Mouse (Mus musculus) brown adipose tissue, adult 24 weeks (tissue): ENCODE measurements around the gene Eno2. TPM values are rescaled to one million over a fixed set of nuclear protein-coding genes. Genes with fewer than 3 reads are reported as not detected.

ENCODE experiments used
- H3K27ac ChIP-seq: fragments of 200-500 bp; replicated peaks from 2 replicates; pipeline ENCODE4 v1.5.1; 2012; ENCODE audit warnings: low read depth, mild to moderate bottlenecking, low read length
- H3K4me1 ChIP-seq: fragments of 200-500 bp; 2 replicates; pipeline ENCODE4 v1.6.1; 2012; ENCODE audit warnings: low read length, mixed read lengths; ENCODE audit not compliant: control insufficient read depth, insufficient read depth, insufficient read length
- H3K4me3 ChIP-seq: fragments of 200-500 bp; 2 replicates; pipeline ENCODE4 v1.5.1; 2012; ENCODE audit warnings: low read depth, mild to moderate bottlenecking, low read length, moderate library complexity; ENCODE audit not compliant: insufficient read depth
- polyA plus RNA-seq: library from polyadenylated mRNA; stranded (reverse); fragments of >200 nt; gene quantifications from 2 replicates; pipeline ENCODE4 v1.2.4, GENCODE M21; 2012; ENCODE audit not compliant: missing spikeins, insufficient read depth, insufficient read length

The Eno2 gene
- polyA plus RNA-seq, 1 experiment, result not detected

DNA sequence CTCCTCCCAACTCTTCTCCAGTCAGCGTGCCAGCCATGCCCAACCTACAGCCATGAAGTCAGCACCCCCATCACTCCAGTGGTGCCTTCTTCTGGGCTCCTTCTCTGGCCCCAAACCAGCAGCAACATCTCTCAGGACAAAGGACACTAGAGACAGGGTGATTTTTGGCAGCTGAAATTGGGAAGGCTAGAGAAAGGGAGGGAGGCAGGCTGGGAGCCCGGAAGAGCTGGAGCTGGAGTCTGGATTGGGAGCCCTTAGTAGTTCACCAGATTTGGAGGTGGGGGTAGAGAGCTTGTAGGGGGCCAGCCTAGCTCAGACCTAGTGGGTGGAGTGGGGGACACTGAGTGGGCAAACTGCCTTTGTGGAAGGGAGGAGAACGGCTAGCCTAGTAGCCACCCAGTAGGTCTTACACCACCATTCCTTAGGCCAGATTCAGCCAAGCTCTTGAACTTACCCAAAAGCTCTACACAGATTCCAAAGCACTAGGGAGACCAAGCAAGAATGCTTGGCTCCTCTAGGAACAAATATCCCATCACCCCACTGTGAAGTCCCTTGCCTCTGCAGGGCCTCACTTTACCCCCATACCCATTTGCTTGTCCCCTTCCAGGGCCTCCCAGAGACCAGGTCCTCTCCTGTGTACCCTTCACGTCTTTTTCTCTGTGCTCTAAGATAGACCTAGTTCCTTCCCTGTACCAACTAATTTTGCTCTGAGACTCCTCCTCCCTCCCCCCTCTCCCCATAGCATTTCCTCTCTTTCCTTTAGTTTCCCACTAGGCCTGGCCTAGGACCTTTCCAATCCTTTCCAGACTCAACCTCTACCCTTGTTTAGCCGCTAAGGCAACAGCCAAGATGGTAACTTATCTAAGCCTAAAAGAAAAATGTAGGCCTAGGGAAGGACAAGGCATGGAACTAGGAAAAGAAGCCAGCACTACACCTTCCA lies 11.3 kb downstream of the Eno2 start:
- H3K27ac ChIP-seq, result peak overlapping the region; percentile 86
- H3K4me1 ChIP-seq, result peaks cover 13% of the 10 kb centered on the region
- H3K4me3 ChIP-seq, result peak overlapping the region; percentile 72

DNA sequence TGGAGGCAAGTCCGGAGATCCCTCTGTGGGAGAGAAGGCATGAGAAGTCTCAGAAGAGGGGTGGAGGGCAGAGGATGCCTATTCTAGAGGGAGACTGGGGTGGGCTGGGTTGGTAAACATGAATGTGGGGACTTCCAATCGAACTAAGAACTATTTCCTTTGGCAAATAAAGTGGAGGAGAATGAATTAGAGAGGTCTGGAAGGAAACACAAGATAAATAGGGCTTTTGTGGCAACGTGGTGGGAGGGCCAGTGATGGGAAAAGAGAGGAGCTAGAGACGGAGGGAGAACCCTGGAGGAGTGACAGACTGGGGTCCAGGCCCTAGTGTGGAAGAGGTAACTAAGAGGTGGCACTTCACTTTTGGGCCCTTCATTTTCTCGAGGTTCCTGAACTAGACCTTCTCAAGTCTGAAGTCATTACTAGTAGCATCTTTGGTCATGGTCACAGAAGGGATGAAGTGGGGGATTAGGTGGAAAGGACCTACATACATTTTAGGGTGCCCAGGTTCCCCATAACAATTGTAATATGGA lies 12.1 kb downstream of the Eno2 start:
- Histone ChIP-seq H3K4me1 (peaks cover 13% of the 10 kb centered on the region), H3K4me3 (peak overlapping the region; percentile 72), H3K27ac (peak overlapping the region; percentile 39)

DNA sequence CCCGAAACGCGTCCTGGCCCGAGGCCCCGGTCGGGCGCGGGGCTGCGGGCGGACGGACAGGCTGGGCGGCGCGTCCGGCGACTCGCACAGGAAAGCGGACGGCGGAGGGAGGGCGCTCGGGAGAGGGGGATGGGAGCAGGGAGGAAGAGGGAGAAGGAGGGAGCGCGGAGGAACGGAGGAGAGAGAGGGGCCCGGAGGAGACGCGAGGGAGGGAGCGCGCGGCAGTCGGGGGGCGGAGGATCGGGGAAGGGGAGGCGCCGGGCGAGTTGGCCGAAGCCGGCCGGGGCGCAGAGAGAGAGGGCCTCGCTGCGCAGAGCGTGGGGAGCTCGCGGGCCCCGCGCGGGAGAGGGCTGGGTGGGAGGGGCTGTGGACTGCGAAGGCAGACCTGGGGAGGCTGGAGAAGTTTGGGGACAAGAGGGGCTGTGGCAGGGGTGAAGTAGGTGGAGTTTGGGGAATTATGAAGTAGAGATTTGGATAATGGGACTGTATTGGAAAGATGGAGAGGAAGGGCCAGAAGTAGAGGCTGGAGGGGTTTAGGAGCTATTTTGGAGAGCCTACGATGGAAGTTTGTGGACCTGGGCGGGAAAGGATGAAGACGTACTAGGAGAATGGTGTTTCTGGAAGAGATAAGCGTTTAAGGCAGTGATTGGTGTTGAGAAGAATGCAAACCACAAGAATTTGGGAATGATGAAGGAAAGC lies 12.7 kb downstream of the Eno2 start:
- Histone ChIP-seq H3K4me3 (peak overlapping the region; percentile 72), H3K4me1 (peaks cover 13% of the 10 kb centered on the region), H3K27ac (peak overlapping the region; percentile 55)

DNA sequence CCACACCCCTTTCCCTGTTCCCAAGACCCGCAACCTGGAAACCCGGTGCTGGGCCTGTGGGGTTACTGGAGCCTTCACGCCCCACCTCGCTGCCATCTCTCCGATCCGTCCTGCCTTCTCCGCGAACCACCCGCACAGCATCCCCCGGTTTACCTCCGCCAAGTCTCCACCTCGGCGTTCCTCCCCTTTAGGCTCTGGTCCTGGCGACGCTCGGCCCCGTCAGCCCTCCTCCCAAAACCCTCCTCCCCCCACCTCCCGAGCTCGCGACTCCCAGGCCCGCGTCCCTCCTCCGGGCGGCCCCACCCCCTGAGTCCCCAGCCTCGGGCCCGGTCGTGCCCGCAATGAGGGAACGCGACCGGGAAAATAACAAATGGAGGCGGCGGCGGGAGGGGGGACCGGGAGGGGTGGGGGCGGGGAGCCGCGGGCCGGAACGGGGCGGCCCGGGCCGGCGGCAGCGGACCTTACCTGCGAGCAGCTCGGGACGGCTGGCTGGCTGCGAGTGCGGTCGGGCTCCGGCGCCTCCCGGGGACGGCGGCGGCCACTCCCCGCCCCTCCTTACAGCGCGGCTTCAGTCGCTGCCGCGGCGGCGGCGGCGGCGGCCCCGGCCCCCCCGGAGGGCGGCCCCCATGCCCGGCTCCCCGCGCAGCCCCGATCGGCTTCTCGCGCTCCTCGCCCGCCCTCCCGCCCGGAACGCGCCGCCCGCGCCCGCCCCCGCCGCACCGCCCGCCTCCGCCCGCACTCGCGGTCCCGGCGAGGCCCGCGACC lies 13.5 kb downstream of the Eno2 start, which contains the start of the genes Gm45234 and Atn1:
Gene Gm45234 (minus strand): TSS at position 191 of the 765 bp plus-strand sequence.
Gene Atn1 (minus strand): TSS at position 694 of the 765 bp plus-strand sequence.
- peaks cover 13% of the 10 kb centered on the region for H3K4me1 ChIP-seq
- H3K4me3 ChIP-seq, result peak within 1 kb of the TSS; percentile 85
- peak within 1 kb of the TSS; percentile 77 for H3K27ac ChIP-seq

DNA sequence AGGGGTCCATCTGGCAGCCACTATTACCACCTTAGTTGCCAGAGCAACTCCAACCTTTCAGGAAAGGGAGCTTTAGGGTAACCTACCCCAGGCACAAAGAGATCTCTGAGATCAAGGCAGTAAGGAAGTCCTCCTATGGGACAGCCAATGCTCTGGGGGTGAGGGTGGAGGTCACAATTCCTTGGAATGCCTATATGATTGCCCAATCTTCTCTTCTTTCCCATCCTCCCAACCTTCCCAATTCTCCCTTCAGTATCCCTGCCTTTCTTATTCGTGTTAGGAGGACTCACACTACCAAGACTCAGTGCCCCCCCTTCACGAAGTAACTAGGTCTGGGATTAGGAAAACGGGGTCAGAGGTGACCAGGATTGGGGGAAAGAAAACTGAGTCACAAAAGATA lies 14.2 kb downstream of the Eno2 start:
- peak overlapping the region; percentile 77 for H3K27ac ChIP-seq
- peak overlapping the region; percentile 85 for H3K4me3 ChIP-seq
- H3K4me1 ChIP-seq, result peaks cover 13% of the 10 kb centered on the region

DNA sequence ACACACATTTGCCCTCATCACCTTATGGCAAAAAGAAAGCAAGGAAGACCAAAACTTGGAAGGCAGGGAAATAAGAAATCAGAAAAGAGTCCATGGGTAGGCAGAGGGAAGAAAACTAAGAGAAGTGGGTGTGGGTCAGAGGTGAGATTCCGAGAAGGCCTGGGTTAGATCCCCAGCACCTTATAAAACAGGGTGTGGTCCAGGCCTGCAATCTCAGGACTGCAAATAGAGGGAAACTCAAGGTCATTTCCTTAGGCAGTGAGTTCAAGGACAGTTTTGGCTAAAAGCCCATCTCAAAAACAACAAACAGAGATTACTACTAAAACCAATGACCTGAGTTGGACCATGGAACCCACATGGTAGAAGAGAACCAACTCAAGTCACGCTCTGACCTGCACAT lies 15.6 kb downstream of the Eno2 start:
- no peak overlapping the region for H3K4me3 ChIP-seq
- H3K27ac ChIP-seq, result 0 out of 2 replicates have a peak overlapping the region, but pooled peaks have one; percentile 24
- H3K4me1 ChIP-seq, result peaks cover 13% of the 10 kb centered on the region

- Histone ChIP-seq H3K27ac (no peak overlapping the region), H3K4me3 (no peak overlapping the region)
Observed at GRCm38 (mm10) chr6:124750405-124750804, 19.1 kb downstream of the Eno2 start.

GRCm38 (mm10) chr6:124746654-124747632 lies 22.5 kb downstream of the Eno2 start:
- no peak overlapping the region for H3K27ac ChIP-seq
- peak overlapping the region; percentile 63 for H3K4me3 ChIP-seq
- peaks cover 3% of the 10 kb centered on the region; the same call in 1 of the 2 replicates for H3K4me1 ChIP-seq

More at GRCm38 (mm10) chr6:124750405-124750804, 19.1 kb downstream of the Eno2 start:
- H3K4me1 ChIP-seq, result peaks cover 3% of the 10 kb centered on the region

GRCm38 (mm10) chr6:124746296-124746605 lies 23.2 kb downstream of the Eno2 start:
- H3K27ac ChIP-seq, result no peak overlapping the region
- peak overlapping the region; percentile 63 for H3K4me3 ChIP-seq
- H3K4me1 ChIP-seq, result peaks cover 3% of the 10 kb centered on the region; the same call in 1 of the 2 replicates

DNA sequence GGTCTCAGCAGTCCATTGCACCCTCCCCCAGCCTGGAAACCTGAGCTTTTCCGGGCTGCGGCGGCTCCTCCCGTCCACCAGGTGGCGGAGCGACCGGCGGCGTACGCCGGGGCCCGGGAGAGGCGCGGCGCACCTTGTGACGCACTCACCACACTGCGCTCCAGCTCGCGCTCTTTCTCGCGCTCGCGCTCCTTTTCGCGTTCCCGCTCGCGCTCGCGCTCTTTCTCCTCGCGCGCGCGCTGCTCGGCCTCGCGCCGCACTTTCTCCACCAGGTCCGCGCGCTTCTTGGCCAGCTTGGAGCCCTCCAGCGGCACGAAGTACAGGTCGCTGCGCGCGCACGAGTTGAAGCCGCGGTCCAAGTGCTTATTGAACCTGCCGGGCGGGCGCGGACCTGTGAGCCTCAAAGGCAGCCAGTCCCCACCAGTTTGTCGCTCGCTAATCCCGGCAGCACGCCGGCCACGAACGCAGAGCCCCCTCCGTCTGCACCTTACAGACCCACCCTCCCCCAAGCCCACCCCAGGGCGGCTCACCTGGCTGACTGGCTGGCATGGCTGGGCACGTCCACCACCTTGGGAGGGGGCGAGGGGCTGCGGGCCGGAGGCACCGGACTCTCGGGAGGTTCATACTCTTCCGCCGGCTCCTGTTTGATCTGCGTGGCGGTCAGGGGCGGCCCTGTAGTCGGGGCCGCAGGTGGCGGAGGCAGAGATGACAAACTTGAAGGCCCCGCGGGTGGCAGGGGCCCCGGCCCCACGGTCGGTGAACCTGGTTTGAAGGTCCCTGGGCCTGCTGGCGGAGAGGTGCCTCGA lies 23.8 kb downstream of the Eno2 start:
- H3K27ac ChIP-seq, result peak overlapping the region; percentile 64
- H3K4me1 ChIP-seq, result peaks cover 3% of the 10 kb centered on the region; the same call in 1 of the 2 replicates

GRCm38 (mm10) chr6:124744755-124745321 lies 24.6 kb downstream of the Eno2 start:
- Histone ChIP-seq H3K27ac (peak overlapping the region; percentile 27; the same call in 1 of the 2 replicates), H3K4me3 (peak overlapping the region; percentile 41), H3K4me1 (peaks cover 6% of the 10 kb centered on the region; the same call in 1 of the 2 replicates)

More for the DNA sequence above, 23.8 kb downstream of the Eno2 start:
- H3K4me3 ChIP-seq, result peak overlapping the region; percentile 63

DNA sequence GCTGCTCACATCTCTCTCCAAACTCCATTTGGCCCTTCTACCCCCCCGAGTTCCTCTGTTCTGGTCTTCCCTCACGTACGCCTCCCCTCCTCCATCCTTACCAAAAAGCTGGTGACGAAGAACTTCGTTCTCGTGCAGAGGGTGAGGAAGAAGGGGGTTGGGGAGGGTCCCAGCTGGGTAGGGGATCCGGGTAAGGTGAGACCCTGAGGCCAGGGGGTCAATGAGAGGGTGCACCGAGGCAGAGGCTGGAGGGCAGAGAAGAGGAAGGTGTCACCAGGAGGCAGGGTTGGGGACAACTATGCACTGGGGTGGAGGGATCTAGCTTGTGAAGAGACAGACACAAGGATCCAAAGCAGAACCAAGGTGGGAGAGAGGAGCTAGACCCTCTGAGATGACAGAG lies 25.8 kb downstream of the Eno2 start:
- H3K4me3 ChIP-seq, result no peak overlapping the region
- H3K27ac ChIP-seq, result no peak overlapping the region
- H3K4me1 ChIP-seq, result peaks cover 11% of the 10 kb centered on the region; the same call in 1 of the 2 replicates
